Mouse (Mus musculus): ENCODE measurements around the gene Cxcl1. TPM values are rescaled to one million over a fixed set of nuclear protein-coding genes. Genes with fewer than 3 reads are reported as not detected.

Gene Cxcl1
- total RNA-seq, 2 experiments from 2014 or later: not detected

Other genes with a start within 250 kb of the Cxcl1 start
- gene Cxcl5, start 131.9 kb upstream of the Cxcl1 start, total RNA-seq (2021): not detected
- under 1 TPM; 0.32 to 0.46 TPM for gene Ppbp, start 122.7 kb upstream of the Cxcl1 start, total RNA-seq (2021)
- 1 to 10 TPM; 2.2 to 5.3 TPM for gene Pf4, start 118.8 kb upstream of the Cxcl1 start, total RNA-seq (2021)
- not detected for gene Cxcl3, start 105.1 kb upstream of the Cxcl1 start, total RNA-seq (2021)
- not detected for gene Cxcl15, start 96.7 kb upstream of the Cxcl1 start, total RNA-seq (2021)
- gene Cxcl2, start 12.6 kb downstream of the Cxcl1 start, total RNA-seq (2021): not detected
- gene Mthfd2l, start 39.9 kb downstream of the Cxcl1 start, total RNA-seq (2021): 10 to 100 TPM; 14.2 to 14.6 TPM
- under 1 TPM in 1 of 2 experiments, not detected in 1; 0.46 TPM for gene Epgn, start 136.2 kb downstream of the Cxcl1 start, total RNA-seq (2021)
- not detected for gene Ereg, start 183.4 kb downstream of the Cxcl1 start, total RNA-seq (2021)
- under 1 TPM in 1 of 2 experiments, not detected in 1; 0.37 TPM for gene Areg, start 248.4 kb downstream of the Cxcl1 start, total RNA-seq (2021)